Mouse (Mus musculus) hindbrain, postnatal 0 days (tissue): ENCODE results near the gene Ly86. TPM values are rescaled to one million over a fixed set of nuclear protein-coding genes. Genes with fewer than 3 reads are reported as not detected.

Source experiments
- ATAC-seq: fragments of 200-750 bp; cut with Nextera tagmentation; 2 replicates; pipeline ENCODE4 v1.8.0; 2017; ENCODE audit warnings: mild to moderate bottlenecking, moderate TSS enrichment, moderate library complexity
- DNase-seq: peaks from one replicate; pipeline ENCODE4 v3.0.0-alpha.2; 2015; ENCODE audit warnings: low spot score
- H3K27ac ChIP-seq: fragments of 300-500 bp; sonication (generic); 2 replicates; pipeline ENCODE4 v1.5.1; 2014; ENCODE audit warnings: mild to moderate bottlenecking
- H3K27me3 ChIP-seq: fragments of 300-500 bp; sonication (generic); 2 replicates; pipeline ENCODE4 v1.6.1; 2014; ENCODE audit warnings: low read length, mixed read lengths; ENCODE audit not compliant: insufficient read depth
- H3K36me3 ChIP-seq: fragments of 300-500 bp; sonication (generic); 2 replicates; pipeline ENCODE4 v1.6.1; 2014; ENCODE audit warnings: low read length, mixed read lengths; ENCODE audit not compliant: insufficient read depth
- H3K4me1 ChIP-seq: fragments of 300-500 bp; sonication (generic); 2 replicates; pipeline ENCODE4 v1.6.1; 2014; ENCODE audit warnings: antibody characterized with exemption, low read length, mixed read lengths; ENCODE audit not compliant: insufficient read depth
- H3K4me2 ChIP-seq: fragments of 300-500 bp; sonication (generic); 2 replicates; pipeline ENCODE4 v1.6.1; 2014; ENCODE audit warnings: low read depth, mild to moderate bottlenecking, low read length, moderate library complexity, mixed read lengths
- H3K4me3 ChIP-seq: fragments of 300-500 bp; sonication (generic); 2 replicates; pipeline ENCODE4 v1.5.1; 2014; ENCODE audit warnings: low read length
- H3K9ac ChIP-seq: fragments of 300-500 bp; sonication (generic); replicated peaks from 2 replicates; pipeline ENCODE4 v1.6.1; 2014; ENCODE audit warnings: mild to moderate bottlenecking, low read length, moderate library complexity, mixed read lengths
- H3K9me3 ChIP-seq: fragments of 300-500 bp; sonication (generic); 2 replicates; pipeline ENCODE4 v1.6.1; 2016; ENCODE audit warnings: low read length, mixed read lengths
- CTCF ChIP-seq: IDR thresholded peaks from 2 replicates; pipeline ENCODE4 v1.5.1; 2016; ENCODE audit warnings: antibody characterized with exemption, control low read depth, low read depth
- WGBS: fragments of 180-500 bp; shearing (Covaris S2); extraction: QIAGEN DNeasy Blood & Tissue Kit; methylation state at CpG from one replicate; pipeline ENCODE4 v1.1.7; 2014; 5-methylcytosine and 5-hydroxymethylcytosine counted together
- polyA plus RNA-seq: library from polyadenylated mRNA; unstranded; fragments of >200 nt; fragmentation: Nextera tagmentation; extraction: Ambion mirVana; gene quantifications from 2 replicates; pipeline ENCODE4 v1.2.1, GENCODE M21; 2015
- total RNA-seq: library from RNA; depleted of rRNA; stranded (reverse); fragments of >200 nt; gene quantifications from 2 replicates; pipeline ENCODE4 v1.2.3, GENCODE M21; 2014

The Ly86 gene
- total and polyA plus RNA-seq, 2 experiments from 2014 or later, result 8.9 to 12.1 TPM

GRCm38 (mm10) chr13:37402421-37402820, 57.4 kb downstream of the Ly86 start:
- H3K9ac ChIP-seq, result no peak overlapping the region
- no peak for TF ChIP-seq CTCF
- no peak overlapping the region for H3K27ac ChIP-seq
- 31% methylated on average over 3 of the region's 3 CpGs for WGBS
- H3K9me3 ChIP-seq, result no peaks in the 10 kb centered on the region
- ATAC-seq (no peak), DNase-seq (no peak)
- H3K4me2 ChIP-seq, result no peak overlapping the region
- no peaks in the 10 kb centered on the region for H3K27me3 ChIP-seq
- no peaks in the 10 kb centered on the region for H3K36me3 ChIP-seq
- no peak overlapping the region for H3K4me3 ChIP-seq
- H3K4me1 ChIP-seq, result no peaks in the 10 kb centered on the region

- 98% methylated on average over 2 of the region's 2 CpGs for WGBS
Observed at GRCm38 (mm10) chr13:37403708-37404107, 58.7 kb downstream of the Ly86 start.

GRCm38 (mm10) chr13:37415696-37416095, 70.7 kb downstream of the Ly86 start:
- 93% methylated on average over 1 of the region's 1 CpGs for WGBS
- DNase-seq, result no peak
- H3K9ac ChIP-seq, result no peak overlapping the region
- no peaks in the 10 kb centered on the region for H3K36me3 ChIP-seq
- H3K27me3 ChIP-seq, result no peaks in the 10 kb centered on the region
- H3K4me2 ChIP-seq, result no peak overlapping the region
- H3K4me1 ChIP-seq, result no peaks in the 10 kb centered on the region
- TF ChIP-seq CTCF, result no peak
- ATAC-seq, result no peak
- no peak overlapping the region for H3K4me3 ChIP-seq
- H3K9me3 ChIP-seq, result no peaks in the 10 kb centered on the region
- H3K27ac ChIP-seq, result no peak overlapping the region

More at GRCm38 (mm10) chr13:37403708-37404107, 58.7 kb downstream of the Ly86 start:
- no peaks in the 10 kb centered on the region for H3K36me3 ChIP-seq
- no peak for ATAC-seq
- no peak for DNase-seq
- no peak overlapping the region for H3K4me3 ChIP-seq
- H3K4me2 ChIP-seq, result no peak overlapping the region
- H3K4me1 ChIP-seq, result no peaks in the 10 kb centered on the region
- no peaks in the 10 kb centered on the region for H3K9me3 ChIP-seq
- no peak for TF ChIP-seq CTCF
- no peak overlapping the region for H3K27ac ChIP-seq
- no peak overlapping the region for H3K9ac ChIP-seq
- no peaks in the 10 kb centered on the region for H3K27me3 ChIP-seq

GRCm38 (mm10) chr13:37423416-37423815, 78.4 kb downstream of the Ly86 start:
- Histone ChIP-seq H3K27me3 (no peaks in the 10 kb centered on the region), H3K9me3 (no peaks in the 10 kb centered on the region), H3K4me1 (no peaks in the 10 kb centered on the region), H3K27ac (no peak overlapping the region), H3K4me3 (no peak overlapping the region), H3K4me2 (no peak overlapping the region), H3K36me3 (no peaks in the 10 kb centered on the region), H3K9ac (no peak overlapping the region)
- WGBS, result 89% methylated on average over 6 of the region's 6 CpGs
- ATAC-seq, result no peak
- TF ChIP-seq CTCF, result no peak
- DNase-seq, result no peak

- no peak overlapping the region for H3K27ac ChIP-seq
- H3K9me3 ChIP-seq, result no peaks in the 10 kb centered on the region
- ATAC-seq (no peak), DNase-seq (no peak)
- H3K36me3 ChIP-seq, result no peaks in the 10 kb centered on the region
- H3K4me3 ChIP-seq, result no peak overlapping the region
- H3K27me3 ChIP-seq, result no peaks in the 10 kb centered on the region
- TF ChIP-seq CTCF, result no peak
- no peaks in the 10 kb centered on the region for H3K4me1 ChIP-seq
- 94% methylated on average over 6 of the region's 6 CpGs for WGBS
- no peak overlapping the region for H3K4me2 ChIP-seq
- H3K9ac ChIP-seq, result no peak overlapping the region
Observed at GRCm38 (mm10) chr13:37424904-37425303, 79.9 kb downstream of the Ly86 start.

GRCm38 (mm10) chr13:37425406-37425805, 80.4 kb downstream of the Ly86 start:
- DNase-seq, result no peak
- H3K27ac ChIP-seq, result no peak overlapping the region
- WGBS, result 65% methylated on average over 3 of the region's 3 CpGs

GRCm38 (mm10) chr13:37426578-37427336, 81.7 kb downstream of the Ly86 start:
- H3K9me3 ChIP-seq, result no peaks in the 10 kb centered on the region
- H3K4me2 ChIP-seq, result no peak overlapping the region
- H3K4me3 ChIP-seq, result no peak overlapping the region
- H3K4me1 ChIP-seq, result no peaks in the 10 kb centered on the region
- DNase-seq, result no peak
- no peak overlapping the region for H3K9ac ChIP-seq
- H3K27me3 ChIP-seq, result no peaks in the 10 kb centered on the region
- no peak for ATAC-seq
- no peaks in the 10 kb centered on the region for H3K36me3 ChIP-seq
- no peak for TF ChIP-seq CTCF
- 87% methylated on average over 12 of the region's 12 CpGs for WGBS
- H3K27ac ChIP-seq, result no peak overlapping the region

More at GRCm38 (mm10) chr13:37425406-37425805, 80.4 kb downstream of the Ly86 start:
- no peak overlapping the region for H3K4me2 ChIP-seq
- H3K9me3 ChIP-seq, result no peaks in the 10 kb centered on the region
- no peaks in the 10 kb centered on the region for H3K27me3 ChIP-seq
- no peak overlapping the region for H3K9ac ChIP-seq
- no peak overlapping the region for H3K4me3 ChIP-seq
- no peak for ATAC-seq
- no peak for TF ChIP-seq CTCF
- no peaks in the 10 kb centered on the region for H3K4me1 ChIP-seq
- H3K36me3 ChIP-seq, result no peaks in the 10 kb centered on the region
